Mouse (Mus musculus): ENCODE measurements around the gene Dnaaf3.

DNA sequence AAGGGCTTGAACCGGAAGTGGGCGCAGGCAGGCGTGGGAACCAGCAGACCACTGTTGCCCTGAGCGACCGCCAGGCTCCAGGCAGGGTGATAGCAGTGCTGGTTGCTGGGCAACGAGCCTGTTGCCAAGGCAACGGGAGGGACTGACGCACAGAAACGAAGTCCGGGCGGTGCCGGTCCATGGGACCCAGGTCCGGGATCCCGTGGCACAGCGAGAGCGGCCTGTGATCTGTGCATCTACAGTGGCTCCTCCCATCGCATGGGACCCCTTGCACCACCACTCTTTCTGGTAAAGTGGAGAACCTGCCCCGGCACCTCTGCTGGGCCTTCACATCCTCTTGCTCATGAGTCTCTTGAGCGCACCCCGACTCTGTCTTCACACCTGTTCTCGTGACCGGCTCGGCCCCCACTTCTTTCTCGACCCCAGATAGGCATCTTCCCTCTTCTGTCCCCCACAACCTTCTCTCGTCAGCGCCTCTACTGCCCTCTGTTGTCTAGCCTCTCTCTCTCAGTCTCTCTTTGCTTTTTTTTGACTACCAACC, 14.4 kb upstream of the Dnaaf3 start:
- no peak for TF ChIP-seq POLR2A (IDR thresholded peaks at IDR 0.05; ENCODE audit: borderline replicate concordance, control insufficient read depth, low read depth, low read length)
- TF ChIP-seq CTCF (IDR thresholded peaks at IDR 0.05; ENCODE audit: control insufficient read depth, insufficient read depth, low read length): no peak
